ENCODE assay signal across 16 mouse cellular contexts in the genomic region with DNA sequence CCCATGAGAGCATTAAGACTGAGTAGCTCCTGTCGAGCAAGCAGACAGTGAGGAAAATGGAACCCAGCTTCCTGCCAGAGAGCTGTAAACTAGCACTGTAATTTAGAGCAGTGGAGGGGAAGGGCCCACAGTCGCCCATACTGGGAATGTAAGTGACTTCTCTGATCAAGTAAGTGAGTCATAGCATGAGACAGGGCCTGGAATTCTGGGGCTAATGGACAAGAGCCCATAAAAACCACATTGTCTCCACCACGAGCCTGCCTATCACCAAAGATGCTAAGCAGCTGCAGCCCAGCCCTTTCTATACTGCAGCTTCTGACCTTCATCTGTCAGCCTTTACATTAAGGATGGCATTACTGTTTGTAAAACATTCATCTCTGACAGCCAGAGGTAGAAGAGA. TPM values are rescaled to one million over a fixed set of nuclear protein-coding genes. Genes with fewer than 3 reads are reported as not detected.
DNase-seq lines count a peak whose midpoint lies in the region; TF ChIP-seq lines count a peak whose summit lies in the region.
"Had no signal": no experiment of that assay in that cellular context is flagged by ENCODE, and none has a peak within 500 bp of the region (broad histone marks: within the 10 kb centered on the region; RNA-seq: fewer than 3 reads in every experiment).

No protein-coding gene starts in this region.

- H3K27ac ChIP-seq in embryonic fibroblast, embryonic 13.5 days (ENCODE audit: insufficient read depth, low read length) = peak overlapping the region; percentile 88
- H3K27ac ChIP-seq: gastrocnemius, adult 2 months; hindbrain, embryonic 10.5 days; hindbrain, embryonic 14.5 days; intestine, embryonic 15.5 days had no signal

- no peak overlapping the region for H3K4me3 ChIP-seq in embryonic fibroblast, embryonic 13.5 days (ENCODE audit: insufficient read depth, low read length)
- H3K4me3 ChIP-seq: gastrocnemius, adult 2 months; heart, embryonic 12.5 days; hindbrain, embryonic 10.5 days; intestine, embryonic 15.5 days had no signal

- peak; percentile 11 for DNase-seq in 416B (ENCODE audit: low read depth)
- peak; percentile 88 for DNase-seq in Muller cell, postnatal 12 days (ENCODE audit: inconsistent ontology term)
- no peak for DNase-seq in thymus, postnatal 14 days
- DNase-seq in layer of hippocampus, adult 18-20 months (ENCODE audit: low spot score in 2 of 2) = no peak
- DNase-seq in urinary bladder, postnatal 10 days (ENCODE audit: low spot score) = no peak
- DNase-seq: adrenal gland, adult 2 months; adrenal gland, postnatal 25 days; cerebellum, adult 2 months; cerebellum, postnatal 10 days; gastrocnemius, adult 2 months; gastrocnemius, postnatal 25 days had no signal

- TF ChIP-seq CTCF in embryonic fibroblast, embryonic 13.5 days (IDR thresholded peaks at IDR 0.05; ENCODE audit: borderline replicate concordance, insufficient read depth, low read length) = no peak

- no peak for TF ChIP-seq POLR2A in embryonic fibroblast, embryonic 13.5 days (IDR thresholded peaks at IDR 0.05; ENCODE audit: low read depth, low read length)

- peaks cover 7% of the 10 kb centered on the region for H3K4me1 ChIP-seq in embryonic fibroblast, embryonic 13.5 days (ENCODE audit: control insufficient read depth, insufficient read depth, low read length)
- H3K4me1 ChIP-seq: heart, embryonic 12.5 days; hindbrain, embryonic 10.5 days; intestine, embryonic 15.5 days had no signal

RNA-seq across cellular contexts. Expression of a gene that starts 44.4 kb away (rescaled TPM):
- 83.0 and 93.8 TPM in 2 replicates for polyA plus RNA-seq in embryonic fibroblast, embryonic 13.5 days (2011; ENCODE audit: insufficient read length, low read depth, missing spikeins)
- total RNA-seq in layer of hippocampus, adult 18-20 months (2021) = 100 to 1,000 TPM; 240 to 270 TPM

RNA-seq across cellular contexts. Expression of a gene that starts 50.1 kb away (rescaled TPM):
- 61.9 and 78.8 TPM in 2 replicates for polyA plus RNA-seq in embryonic fibroblast, embryonic 13.5 days (2011; ENCODE audit: insufficient read length, low read depth, missing spikeins)
- total RNA-seq in layer of hippocampus, adult 18-20 months (2021) = 10 to 100 TPM; 44.8 to 49.0 TPM

Comparison
In these comparisons a context has a peak if more than half of its experiments do, and no peak if none do; other contexts are left out.
1. DNase-seq: peak in 416B (single experiment) and Muller cell, postnatal 12 days (single experiment); none in thymus, postnatal 14 days (single experiment), layer of hippocampus, adult 18-20 months (0 of 2) and urinary bladder, postnatal 10 days (single experiment).